Mouse (Mus musculus) bone marrow macrophage, adult 2 months (primary cell): ENCODE measurements around the gene Platr17.

Experiments used
- CTCF ChIP-seq: IDR thresholded peaks from 2 replicates; pipeline ENCODE4 v1.5.1; 2012; ENCODE audit warnings: low read depth, mild to moderate bottlenecking, low read length, moderate library complexity
- POLR2A ChIP-seq: IDR thresholded peaks from 2 replicates; pipeline ENCODE4 v1.6.1; 2012; ENCODE audit warnings: mild to moderate bottlenecking, low read depth, low read length, borderline replicate concordance

- TF ChIP-seq POLR2A (no peak), CTCF (no peak)
These were observed 25.6 kb downstream of the Platr17 start for GRCm38 (mm10) chr17:33930280-33931158.
